Mouse (Mus musculus): ENCODE results near the gene Gucy2c. TPM values are rescaled to one million over a fixed set of nuclear protein-coding genes. Genes with fewer than 3 reads are reported as not detected.

Gucy2c gene
- total and polyA plus RNA-seq, 3 experiments = not detected

DNA sequence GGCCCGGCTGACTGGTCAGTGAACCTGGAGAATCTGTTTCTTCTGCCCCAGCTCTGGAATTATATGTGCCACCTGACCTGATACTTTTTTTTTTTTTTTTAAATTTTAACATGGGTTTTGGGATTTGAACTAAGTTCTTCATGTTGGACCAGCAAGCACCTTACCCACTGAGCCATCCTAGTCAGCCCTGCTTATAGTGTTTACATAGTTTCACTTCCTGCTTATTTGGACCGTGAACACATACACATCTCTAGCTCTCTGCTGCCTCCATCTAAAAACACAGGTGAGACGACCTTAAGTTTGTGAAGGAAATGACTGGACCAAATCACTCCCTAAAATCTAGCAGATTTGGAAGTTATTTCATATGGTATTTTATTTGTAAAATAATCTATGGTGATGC lies 58.4 kb downstream of the Gucy2c start:
- Histone ChIP-seq H3K27ac (ENCODE audit: control insufficient read depth, low read depth, low read length) (no peak overlapping the region), H3K36me3 (ENCODE audit: control insufficient read depth in 1 of 2, insufficient read depth in 2 of 2, low read length in 2 of 2) (no peaks in the 10 kb centered on the region), H3K27me3 (ENCODE audit: control insufficient read depth in 1 of 2, insufficient read depth in 2 of 2, low read length in 2 of 2) (no peaks in the 10 kb centered on the region), H3K4me3 (ENCODE audit: control insufficient read depth in 1 of 2, insufficient read depth in 1 of 2, low read depth in 2 of 2, low read length in 2 of 2) (no peak overlapping the region), H3K4me1 (ENCODE audit: control insufficient read depth in 1 of 2, insufficient read depth in 2 of 2, low read length in 2 of 2) (no peaks in the 10 kb centered on the region), H3K79me2 (ENCODE audit: control insufficient read depth, insufficient read depth, low read length, poor library complexity) (no peaks in the 10 kb centered on the region), H3K9ac (ENCODE audit: control insufficient read depth, low read depth, low read length, poor library complexity, severe bottlenecking) (no peak overlapping the region), H3K9me3 (replicated peaks; ENCODE audit: insufficient read depth, low read length) (no peaks in the 10 kb centered on the region)
- no peak for DNase-seq (ENCODE audit: low read depth, low spot score)
- TF ChIP-seq HCFC1 (IDR thresholded peaks at IDR 0.05; ENCODE audit: low read depth, low read length) (no peak), RAD21 (IDR thresholded peaks at IDR 0.05; ENCODE audit: low read depth, low read length) (no peak), ETS1 (IDR thresholded peaks at IDR 0.05; ENCODE audit: low read depth, low read length) (no peak), MAX (IDR thresholded peaks at IDR 0.05; ENCODE audit: low read length) (no peak), TAL1 (IDR thresholded peaks at IDR 0.05; ENCODE audit: low read length) (no peak), ZMIZ1 (IDR thresholded peaks at IDR 0.05; ENCODE audit: low read depth, low read length) (no peak), USF2 (IDR thresholded peaks at IDR 0.05; ENCODE audit: borderline replicate concordance in 1 of 2, insufficient read depth in 1 of 2, low read depth in 1 of 2, low read length in 2 of 2) (no peak), SIN3A (IDR thresholded peaks at IDR 0.05; ENCODE audit: low read length) (no peak), MEF2A (IDR thresholded peaks at IDR 0.05; ENCODE audit: extremely low read depth, insufficient replicate concordance, low read depth, low read length, poor library complexity, severe bottlenecking) (no peak)

DNA sequence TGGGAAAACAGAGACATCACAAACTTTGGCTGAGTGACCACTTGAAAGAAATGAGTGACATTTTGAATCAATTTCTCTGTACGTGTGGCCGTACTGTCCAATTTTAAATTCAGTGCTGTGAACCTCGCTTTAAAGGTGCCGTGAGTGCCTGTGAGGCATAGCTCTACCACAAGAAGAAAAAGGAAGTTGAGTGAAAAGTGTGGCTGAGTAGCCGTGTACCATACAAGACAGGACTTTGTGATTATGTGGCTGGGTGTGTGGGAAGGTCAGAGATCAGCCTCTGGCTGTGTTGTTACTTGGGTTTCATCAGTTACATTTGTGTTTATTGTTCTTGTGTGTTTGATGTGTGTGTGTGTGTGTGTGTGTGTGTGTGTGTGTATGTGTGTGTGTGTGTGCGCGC lies 59.0 kb downstream of the Gucy2c start:
- H3K9me3 ChIP-seq (replicated peaks; ENCODE audit: insufficient read depth, low read length) = no peaks in the 10 kb centered on the region
- TF ChIP-seq TCF12 (IDR thresholded peaks at IDR 0.05; ENCODE audit: low read depth, low read length) (no peak), MYC (IDR thresholded peaks at IDR 0.05; ENCODE audit: low read depth, low read length) (no peak), MAFK (IDR thresholded peaks at IDR 0.05; ENCODE audit: borderline replicate concordance, low read depth, low read length) (no peak), SIN3A (IDR thresholded peaks at IDR 0.05; ENCODE audit: low read length) (no peak), NELFE (IDR thresholded peaks at IDR 0.05; ENCODE audit: low read depth, low read length) (no peak), NRF1 (IDR thresholded peaks at IDR 0.05; ENCODE audit: insufficient read depth, low read depth, low read length, poor library complexity, severe bottlenecking) (no peak), BHLHE40 (IDR thresholded peaks at IDR 0.05; ENCODE audit: borderline replicate concordance, low read depth, low read length) (no peak), ZC3H11A (IDR thresholded peaks at IDR 0.05; ENCODE audit: low read depth, low read length) (no peak), POLR2A (IDR thresholded peaks at IDR 0.05; ENCODE audit: control insufficient read depth in 1 of 2, insufficient read depth in 1 of 2, low read depth in 1 of 2, low read length in 2 of 2, poor library complexity in 1 of 2) (no peak), ELF1 (IDR thresholded peaks at IDR 0.05; ENCODE audit: low read depth, low read length) (no peak), RAD21 (IDR thresholded peaks at IDR 0.05; ENCODE audit: low read depth, low read length) (no peak), ZNF384 (IDR thresholded peaks at IDR 0.05; ENCODE audit: low read depth, low read length) (no peak), MAZ (IDR thresholded peaks at IDR 0.05; ENCODE audit: low read depth, low read length) (no peak), POLR2AphosphoS2 (IDR thresholded peaks at IDR 0.05; ENCODE audit: low read length) (no peak), UBTF (IDR thresholded peaks at IDR 0.05; ENCODE audit: borderline replicate concordance, insufficient read depth, low read depth, low read length) (no peak), MYB (IDR thresholded peaks at IDR 0.05; ENCODE audit: low read depth, low read length) (no peak), ZKSCAN1 (IDR thresholded peaks at IDR 0.05; ENCODE audit: low read depth, low read length) (no peak), POLR2AphosphoS5 (IDR thresholded peaks at IDR 0.05; ENCODE audit: borderline replicate concordance, low read depth, low read length) (no peak), MXI1 (IDR thresholded peaks at IDR 0.05; ENCODE audit: low read depth, low read length) (no peak), USF1 (IDR thresholded peaks at IDR 0.05; ENCODE audit: low read depth, low read length) (no peak)
- H3K9ac ChIP-seq (ENCODE audit: control insufficient read depth, low read depth, low read length, poor library complexity, severe bottlenecking) = no peak overlapping the region
- H3K4me1 ChIP-seq (ENCODE audit: control insufficient read depth in 1 of 2, insufficient read depth in 2 of 2, low read length in 2 of 2) = no peaks in the 10 kb centered on the region
- H3K27ac ChIP-seq (ENCODE audit: control insufficient read depth, low read depth, low read length) = no peak overlapping the region
- H3K79me2 ChIP-seq (ENCODE audit: control insufficient read depth, insufficient read depth, low read length, poor library complexity) = no peaks in the 10 kb centered on the region
- H3K27me3 ChIP-seq (ENCODE audit: control insufficient read depth in 1 of 2, insufficient read depth in 2 of 2, low read length in 2 of 2) = no peaks in the 10 kb centered on the region
- no peak for DNase-seq (ENCODE audit: low read depth, low spot score)
- no peak overlapping the region for H3K4me3 ChIP-seq (ENCODE audit: control insufficient read depth in 1 of 2, insufficient read depth in 1 of 2, low read depth in 2 of 2, low read length in 2 of 2)
- H3K36me3 ChIP-seq (ENCODE audit: control insufficient read depth in 1 of 2, insufficient read depth in 2 of 2, low read length in 2 of 2) = no peaks in the 10 kb centered on the region

All from MEL (cell line).